Mouse (Mus musculus): Measurements from ENCODE around the gene Frmd4b.

- TF ChIP-seq HCFC1 (IDR thresholded peaks at IDR 0.05; ENCODE audit: low read depth, low read length) (no peak), KAT2A (IDR thresholded peaks at IDR 0.05; ENCODE audit: insufficient replicate concordance, low read length) (no peak), SIN3A (IDR thresholded peaks at IDR 0.05; ENCODE audit: low read length) (no peak), MAZ (IDR thresholded peaks at IDR 0.05; ENCODE audit: low read depth, low read length) (no peak), NELFE (IDR thresholded peaks at IDR 0.05; ENCODE audit: low read depth, low read length) (no peak), CTCF (conservative IDR thresholded peaks at IDR 0.05 in 1 of 2, IDR thresholded peaks at IDR 0.05 in 1 of 2; ENCODE audit: low read depth in 2 of 2, low read length in 2 of 2) (no peak), ZMIZ1 (IDR thresholded peaks at IDR 0.05; ENCODE audit: low read depth, low read length) (no peak), ELF1 (IDR thresholded peaks at IDR 0.05; ENCODE audit: low read depth, low read length) (no peak), POLR2A (IDR thresholded peaks at IDR 0.05; ENCODE audit: low read depth, low read length) (no peak), UBTF (IDR thresholded peaks at IDR 0.05; ENCODE audit: low read depth, low read length) (no peak), MXI1 (IDR thresholded peaks at IDR 0.05; ENCODE audit: low read depth, low read length) (no peak), PAX5 (IDR thresholded peaks at IDR 0.05; ENCODE audit: low read length) (no peak), EP300 (IDR thresholded peaks at IDR 0.05; ENCODE audit: low read length) (no peak), ZKSCAN1 (IDR thresholded peaks at IDR 0.05; ENCODE audit: borderline replicate concordance, low read depth, low read length) (no peak)
These were observed 232.4 kb downstream of the Frmd4b start for GRCm38 (mm10) chr6:97384918-97385317.

Data from CH12.LX (cell line).